Mouse (Mus musculus) adrenal gland, postnatal 4 days (tissue): ENCODE data around the gene Fam20c. TPM values are rescaled to one million over a fixed set of nuclear protein-coding genes. Genes with fewer than 3 reads are reported as not detected.

Experiments
- DNase-seq, 2 experiments: peaks; one replicate each; pipeline ENCODE4 v3.0.0; 2021 to 2022; ENCODE audit warnings: low spot score in 2 of 2, mixed read lengths in 2 of 2
- long read RNA-seq, 2 experiments: library from polyadenylated mRNA; stranded (forward); transcript quantifications; one replicate each; pipeline ENCODE4 v2.0.0; 2021
- total RNA-seq, 2 experiments: library from RNA; stranded (reverse); gene quantifications; 2 replicates each; pipeline ENCODE4 v1.2.3; 2021

The Fam20c gene
- 10 to 100 TPM; 22.5 to 26.1 TPM for total RNA-seq
- long read RNA-seq, experiment 1, transcript Fam20c-201 (10 exons, 3,582 nt): major isoform, 38 of 39 reads
- long read RNA-seq, experiment 1, partial matches to known transcripts: 1 of 39 reads
- long read RNA-seq, experiment 1, other reads (novel, unspliced or antisense): 0 of 39 reads
- long read RNA-seq, experiment 2, transcript Fam20c-201 (10 exons, 3,582 nt): major isoform, 51 of 63 reads
- long read RNA-seq, experiment 2, partial matches to known transcripts: 2 of 63 reads
- long read RNA-seq, experiment 2, other reads (novel, unspliced or antisense): 6 of 63 reads

- DNase-seq: peak; percentile 70 to 77
These were observed at the start of gene Fam20c for GRCm38 (mm10) chr5:138754303-138755120. Gene Fam20c (plus strand): TSS chr5:138754514.

DNA sequence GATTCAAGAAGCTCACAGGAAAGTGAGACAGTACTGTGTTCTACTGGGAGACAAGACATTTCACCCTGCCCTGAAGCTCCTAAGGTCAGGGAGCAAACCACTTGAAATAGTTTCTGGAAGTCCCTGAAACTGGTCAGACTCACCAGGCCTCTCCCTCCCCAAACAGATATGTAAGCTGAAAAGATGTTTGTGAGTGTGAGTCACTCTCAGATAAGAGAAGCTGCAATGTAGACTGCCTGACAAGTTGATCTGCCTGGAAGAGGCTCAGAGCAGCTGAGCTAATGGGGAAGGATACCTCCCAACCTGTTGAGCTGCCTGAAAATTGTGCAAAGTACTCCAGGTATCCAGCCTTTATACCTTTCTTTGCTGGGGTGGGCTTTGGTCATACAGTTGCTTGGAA, 46.9 kb upstream of the Fam20c start:
- DNase-seq: no peak

DNA sequence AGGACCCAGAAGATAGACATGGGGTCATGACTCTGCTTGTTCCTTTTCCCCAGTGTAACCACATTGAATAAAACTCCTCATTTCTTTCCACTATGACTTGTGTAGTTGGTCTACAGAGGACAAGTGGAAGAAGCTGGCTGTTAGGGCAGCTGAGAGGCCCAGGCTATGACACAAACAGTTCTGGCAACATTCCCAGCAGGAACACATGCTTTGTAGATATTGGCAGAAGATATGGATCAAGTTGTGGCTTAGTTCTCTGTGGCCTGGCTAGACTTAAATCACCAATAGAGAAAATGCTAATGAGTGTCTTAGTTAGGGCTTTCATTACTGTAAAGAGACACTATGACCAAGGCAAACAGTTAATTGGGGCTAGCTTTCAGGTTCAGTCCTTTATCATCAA, 45.7 kb upstream of the Fam20c start:
- no peak for DNase-seq

DNA sequence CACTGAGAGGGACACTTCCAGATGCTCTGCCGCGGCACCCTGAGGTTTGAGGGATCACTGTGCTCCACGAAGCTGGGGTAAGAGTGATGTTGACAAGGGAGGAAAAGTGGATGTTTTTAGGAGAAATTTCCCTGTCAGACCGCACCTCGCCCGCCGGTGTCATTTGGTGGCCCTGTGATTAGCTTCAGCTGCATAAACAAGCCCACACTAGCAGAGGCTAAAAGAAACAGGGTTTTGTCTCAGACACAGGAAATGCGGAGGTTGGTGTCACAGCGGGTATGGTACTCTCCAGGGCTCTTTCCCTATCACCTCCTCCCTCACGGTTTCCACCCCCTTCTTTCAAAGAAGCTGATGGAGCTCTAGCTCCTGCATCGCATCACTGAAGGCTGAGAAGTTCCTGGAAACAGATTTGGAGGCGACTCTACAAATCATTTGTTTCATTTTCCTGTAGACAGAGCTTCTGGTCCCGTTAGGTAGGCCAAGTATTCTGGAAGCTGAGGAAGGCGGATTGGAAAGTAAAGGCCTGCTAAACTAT, 38.7 kb upstream of the Fam20c start:
- DNase-seq: no peak

- DNase-seq: no peak
These were observed 33.8 kb upstream of the Fam20c start for GRCm38 (mm10) chr5:138720329-138721190.

DNA sequence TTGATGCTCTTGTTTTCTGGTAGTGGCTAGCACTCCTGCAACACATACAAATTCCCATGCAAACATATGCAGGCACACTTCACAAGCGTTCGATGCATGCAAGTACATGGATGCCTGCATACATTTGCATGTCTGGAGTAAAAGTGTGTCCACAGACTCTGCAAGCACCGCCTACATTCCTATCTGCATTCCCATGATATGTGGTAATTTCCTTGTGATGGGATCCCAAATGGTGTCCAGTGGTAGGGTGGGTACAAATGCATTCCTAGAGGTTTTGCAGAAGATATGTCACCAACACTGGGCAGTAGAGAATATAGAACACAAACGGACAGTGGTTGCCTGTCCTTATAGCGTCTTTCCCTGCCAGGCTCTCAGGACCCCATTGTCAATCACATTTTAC, 29.9 kb upstream of the Fam20c start:
- DNase-seq: no peak

GRCm38 (mm10) chr5:138725151-138725550, 29.2 kb upstream of the Fam20c start:
- DNase-seq: no peak

- DNase-seq: no peak
These were observed 23.5 kb upstream of the Fam20c start for GRCm38 (mm10) chr5:138730863-138731262.

GRCm38 (mm10) chr5:138733317-138733899, 20.9 kb upstream of the Fam20c start:
- no peak for DNase-seq

DNA sequence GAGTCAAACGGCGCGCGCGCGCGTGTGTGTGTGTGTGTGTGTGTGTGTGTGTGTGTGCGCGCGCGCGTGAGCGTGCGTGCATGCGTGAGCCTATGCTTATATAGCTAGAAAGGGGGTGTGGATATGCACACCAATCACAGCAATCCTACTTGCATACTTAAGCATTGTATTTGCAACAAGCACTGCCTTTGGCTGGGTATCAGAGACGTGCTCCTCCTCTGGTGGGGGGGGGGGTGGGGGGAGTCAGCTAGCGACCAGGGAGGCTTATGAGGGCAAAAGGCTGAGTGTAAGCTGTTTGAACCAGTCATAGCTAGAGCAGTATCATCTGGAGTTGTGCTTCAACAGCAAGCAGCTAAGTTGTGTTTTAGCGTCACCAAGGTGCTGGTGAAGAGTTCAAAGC, 20.3 kb upstream of the Fam20c start:
- no peak for DNase-seq

- no peak for DNase-seq
These were observed 19.0 kb upstream of the Fam20c start for GRCm38 (mm10) chr5:138735201-138735757.

DNA sequence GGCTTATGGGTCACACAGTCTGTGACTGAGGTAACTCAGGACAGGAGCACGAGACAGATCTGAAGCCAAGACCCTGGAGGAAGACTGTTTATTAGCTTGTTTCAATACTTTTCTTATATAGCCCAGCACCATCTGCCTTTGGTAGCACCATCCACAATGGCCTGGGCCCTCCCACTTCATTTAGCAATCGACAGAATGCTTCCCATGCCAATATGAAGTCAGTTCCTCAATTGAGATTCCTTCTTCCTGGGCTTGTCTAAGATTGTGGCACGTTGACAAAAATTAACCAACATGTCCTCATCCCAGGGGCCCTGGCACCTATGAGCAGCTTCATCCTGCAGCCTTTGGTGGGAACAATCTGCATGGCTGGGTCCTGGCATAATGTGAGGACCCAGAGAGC, 14.2 kb upstream of the Fam20c start:
- no peak for DNase-seq

- DNase-seq: no peak
These were observed 12.8 kb upstream of the Fam20c start for GRCm38 (mm10) chr5:138741516-138741915.

DNA sequence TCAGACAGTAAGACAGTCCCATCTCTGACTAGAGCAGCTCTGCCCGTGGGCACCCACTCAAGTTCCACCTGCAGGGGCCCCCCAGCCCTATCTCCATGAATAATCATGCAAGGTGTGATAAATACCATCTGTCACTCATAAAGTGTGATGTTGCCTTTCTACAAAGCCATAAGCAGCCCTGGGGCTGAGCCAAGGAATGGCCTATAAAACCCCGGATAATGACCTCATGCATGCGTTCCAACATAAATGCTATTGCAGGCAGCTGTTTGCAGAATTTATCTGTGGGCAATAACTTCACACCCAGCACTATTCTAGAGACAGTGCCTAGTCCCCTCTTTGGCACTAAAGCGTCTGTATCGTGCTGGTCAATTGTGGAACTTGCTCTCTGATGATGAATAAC, 12.0 kb upstream of the Fam20c start:
- DNase-seq: no peak

DNA sequence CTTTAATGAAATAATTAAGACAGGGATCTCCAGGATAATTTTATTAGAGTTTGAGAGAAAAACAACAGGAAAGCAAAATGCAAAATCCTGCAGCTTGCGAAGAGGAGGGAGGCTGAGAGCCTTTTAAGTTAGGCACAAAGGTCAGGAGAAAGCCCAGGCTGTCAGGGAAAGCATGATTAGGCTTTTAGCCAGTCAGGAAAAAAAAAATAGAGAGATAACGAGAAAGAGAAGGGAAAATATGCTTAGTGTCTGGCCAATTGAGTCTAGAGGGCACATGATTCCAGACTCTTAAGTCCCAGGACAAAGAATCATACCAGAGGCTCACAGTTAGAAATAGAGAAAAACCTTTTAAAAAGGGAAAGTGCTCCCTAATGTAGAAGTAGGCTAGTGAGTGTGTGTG, 10.7 kb upstream of the Fam20c start:
- DNase-seq: no peak

GRCm38 (mm10) chr5:138745378-138746099, 8.8 kb upstream of the Fam20c start:
- no peak for DNase-seq

- no peak for DNase-seq
These were observed 1.0 kb upstream of the Fam20c start for GRCm38 (mm10) chr5:138753269-138753668.

DNA sequence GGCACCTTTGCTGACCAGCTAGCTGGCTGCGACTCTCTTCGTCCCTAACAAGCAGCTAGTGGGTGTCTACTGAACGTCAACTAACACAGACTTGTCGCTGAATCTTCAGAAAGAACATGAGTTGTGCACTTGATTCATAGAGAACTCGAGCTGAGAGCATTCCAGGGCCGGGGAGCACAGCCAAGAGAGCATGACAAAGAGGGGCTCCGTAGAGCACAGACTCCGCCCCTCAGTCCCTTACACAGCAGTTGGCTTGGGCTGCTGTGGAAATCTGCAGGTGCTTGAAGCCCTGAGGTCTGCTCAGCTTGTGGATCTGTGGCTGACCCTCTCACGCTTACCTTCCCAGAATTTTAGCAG, 390 bp upstream of the Fam20c start:
- no peak for DNase-seq

GRCm38 (mm10) chr5:138755121-138755452, 773 bp downstream of the Fam20c start:
- no peak for DNase-seq
